Mouse (Mus musculus): Measurements from ENCODE around the gene Pfdn5.

DNA sequence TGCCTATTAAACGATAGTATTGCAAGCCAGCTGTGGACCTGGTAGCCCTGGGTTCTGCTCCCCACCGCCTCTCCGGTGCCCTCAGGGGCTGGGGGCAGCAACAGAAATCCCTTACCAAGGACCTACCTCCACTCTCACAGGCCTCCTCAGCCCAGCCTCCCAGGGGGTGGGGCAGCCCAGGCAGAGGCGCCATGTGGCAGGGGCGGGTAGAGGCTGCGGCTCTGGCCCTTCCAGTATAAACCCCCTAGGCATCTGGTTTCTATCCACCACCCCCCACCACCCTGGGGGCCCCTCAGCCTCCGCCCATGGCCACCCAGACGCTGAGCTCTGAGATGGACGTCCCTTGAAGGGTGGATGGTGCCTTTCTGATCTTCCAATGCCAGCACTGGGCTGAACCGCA lies 44.8 kb downstream of the Pfdn5 start:
- TF ChIP-seq EP300 (IDR thresholded peaks at IDR 0.05; ENCODE audit: insufficient read depth, low read depth, low read length) (0 out of 2 replicates have a peak, but pooled peaks have one; percentile 6), POLR2A (IDR thresholded peaks at IDR 0.05; ENCODE audit: insufficient read depth, low read length) (no peak), CTCF (IDR thresholded peaks at IDR 0.05; ENCODE audit: low read depth, low read length) (no peak)

Measured in ES-Bruce4 (cell line).